Mouse (Mus musculus) large intestine, adult 2 months (tissue): Measurements from ENCODE around the gene Klhl42. TPM values are rescaled to one million over a fixed set of nuclear protein-coding genes. Genes with fewer than 3 reads are reported as not detected.

Source experiments
- DNase-seq: peaks from one replicate; pipeline ENCODE4 v3.0.0-alpha.2; 2012; ENCODE audit warnings: low read depth, low spot score
- WGBS: fragments of 180-500 bp; shearing (Covaris S2); methylation state at CpG from one replicate; pipeline ENCODE4 v1.1.7; 2018; 5-methylcytosine and 5-hydroxymethylcytosine counted together
- polyA plus RNA-seq: library from polyadenylated mRNA; depleted of rRNA; stranded (reverse); fragments of >200 nt; gene quantifications from 2 replicates; pipeline ENCODE4 v1.2.3, GENCODE M21; 2012; rRNA removed

Klhl42 gene
- polyA plus RNA-seq, 1 experiment, result 4.6 TPM

DNA sequence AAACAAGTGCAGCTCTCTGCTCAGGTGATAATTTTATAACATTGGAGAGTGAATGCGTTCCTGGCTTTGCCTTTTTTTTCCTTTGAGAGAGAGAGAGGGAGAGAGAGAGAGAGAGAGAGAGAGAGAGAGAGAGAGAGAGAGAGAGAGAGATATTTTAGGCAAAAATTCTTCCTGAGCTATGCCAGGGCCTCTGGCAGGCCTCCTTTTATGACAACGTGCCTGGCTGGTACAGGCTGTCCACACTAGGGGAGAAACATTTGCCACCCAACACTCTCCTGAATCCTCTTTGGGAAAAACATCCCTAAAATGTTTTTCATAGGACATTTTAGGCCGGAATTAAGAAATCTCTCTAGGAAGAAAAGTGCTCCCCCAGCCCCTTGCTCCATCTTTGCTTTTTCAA, 47.1 kb downstream of the Klhl42 start:
- DNase-seq, result no peak
- WGBS, result 72% methylated on average over 3 of the region's 3 CpGs

DNA sequence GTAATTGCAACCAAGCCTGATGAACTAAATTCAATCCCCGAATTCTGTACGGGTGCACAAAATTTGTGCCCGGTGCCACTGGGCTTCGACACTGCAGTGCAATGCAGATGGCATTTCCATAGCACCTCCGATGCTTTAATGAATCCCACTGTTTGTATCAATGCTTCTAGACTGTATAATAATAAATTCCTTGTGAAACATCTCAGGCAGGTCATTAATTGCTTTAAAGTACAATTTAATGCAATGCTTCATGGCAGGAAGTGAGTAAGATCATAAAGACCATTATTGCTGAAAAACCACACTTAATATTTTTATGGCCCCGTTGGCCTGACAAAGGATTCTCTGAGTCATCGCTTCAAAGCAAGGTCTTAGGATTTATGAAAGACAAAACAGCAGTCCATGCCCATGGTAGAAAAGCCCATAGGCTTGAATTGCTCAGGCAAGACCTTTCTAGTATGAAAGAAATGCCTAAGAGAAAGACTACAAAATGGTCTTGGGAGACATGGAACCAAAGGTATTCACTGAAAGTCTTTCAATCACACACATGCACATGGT, 49.5 kb downstream of the Klhl42 start:
- no peak for DNase-seq
- 63% methylated on average over 7 of the region's 7 CpGs for WGBS

DNA sequence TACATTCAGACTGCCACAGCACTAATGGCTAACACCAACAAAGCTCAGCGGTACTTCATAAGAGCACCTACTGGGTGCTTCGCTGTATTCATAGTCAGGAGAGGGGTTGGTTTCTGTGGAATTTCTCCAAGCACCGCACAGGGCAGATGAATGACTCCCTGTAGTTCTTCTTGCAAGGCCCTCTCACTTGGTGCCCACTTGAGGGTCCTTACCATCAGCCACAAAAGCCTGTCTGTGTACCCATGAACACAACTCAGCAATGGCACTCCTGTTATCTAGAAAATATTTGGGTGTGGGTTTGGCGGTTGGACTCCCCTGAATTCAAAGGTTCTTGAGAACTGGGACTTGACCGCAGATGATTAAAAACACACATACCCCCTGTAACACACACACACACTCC, 53.5 kb downstream of the Klhl42 start:
- DNase-seq, result no peak
- WGBS, result 94% methylated on average over 5 of the region's 5 CpGs

DNA sequence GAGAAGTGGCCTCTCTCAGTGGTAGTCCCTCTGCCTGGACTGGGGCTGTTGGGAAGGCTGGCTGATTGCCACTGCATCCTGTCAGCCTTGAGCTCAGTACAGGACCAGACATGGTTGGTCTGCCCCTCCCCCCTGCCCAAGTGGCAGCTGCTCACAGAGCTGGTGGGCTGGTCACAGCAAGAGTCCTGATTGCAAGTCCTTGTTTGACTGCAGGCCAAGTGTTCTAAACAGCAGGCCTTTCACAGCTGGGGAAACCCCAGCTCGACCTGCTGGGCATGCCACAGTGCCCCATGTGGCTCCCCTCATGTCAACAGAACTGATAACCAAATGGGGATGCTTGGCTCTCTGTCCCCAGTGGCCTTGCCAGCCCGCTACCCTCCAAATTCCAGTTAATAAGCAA, 54.1 kb downstream of the Klhl42 start:
- 16% methylated on average over 2 of the region's 2 CpGs for WGBS
- no peak for DNase-seq

DNA sequence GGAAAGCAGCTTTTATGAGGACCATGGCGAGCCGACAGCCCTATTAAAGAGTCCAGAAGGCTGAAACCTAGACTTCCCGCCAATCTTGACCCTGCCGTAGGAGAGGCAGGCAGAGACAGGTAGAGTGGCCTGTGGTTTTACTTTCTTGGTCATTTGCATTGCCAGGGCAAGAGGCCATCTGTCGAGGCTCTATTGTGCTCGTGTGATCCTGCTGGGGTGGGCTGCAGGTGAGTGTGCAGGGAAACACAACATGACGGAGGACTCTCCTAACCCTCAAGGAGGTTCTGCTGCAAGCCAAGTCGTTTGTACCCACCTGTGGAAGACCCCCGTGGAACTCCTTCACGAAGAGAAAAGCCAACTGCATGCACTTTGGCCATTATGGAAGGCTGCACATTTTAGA, 54.6 kb downstream of the Klhl42 start:
- DNase-seq, result no peak
- 54% methylated on average over 10 of the region's 10 CpGs for WGBS

DNA sequence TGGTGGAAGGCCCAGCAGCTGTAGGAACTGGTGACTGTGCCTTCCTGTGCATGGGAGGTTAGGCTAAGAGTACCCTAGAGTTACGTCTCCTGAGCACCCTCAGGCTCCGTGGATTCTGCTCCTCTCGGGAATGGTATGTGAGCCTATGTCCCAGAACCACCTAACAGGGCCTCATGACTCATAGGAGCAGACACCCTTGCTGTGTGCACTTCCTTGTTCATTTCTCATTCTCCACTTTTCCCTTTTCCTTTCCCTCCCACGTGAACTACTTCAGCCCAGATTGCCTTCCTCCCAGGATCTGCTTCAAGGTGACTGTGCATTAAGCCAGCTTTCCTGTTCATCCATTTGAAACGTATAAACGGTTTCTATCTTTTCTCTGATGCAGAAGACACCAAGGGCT, 59.9 kb downstream of the Klhl42 start:
- 58% methylated on average over 6 of the region's 6 CpGs for WGBS
- no peak for DNase-seq

DNA sequence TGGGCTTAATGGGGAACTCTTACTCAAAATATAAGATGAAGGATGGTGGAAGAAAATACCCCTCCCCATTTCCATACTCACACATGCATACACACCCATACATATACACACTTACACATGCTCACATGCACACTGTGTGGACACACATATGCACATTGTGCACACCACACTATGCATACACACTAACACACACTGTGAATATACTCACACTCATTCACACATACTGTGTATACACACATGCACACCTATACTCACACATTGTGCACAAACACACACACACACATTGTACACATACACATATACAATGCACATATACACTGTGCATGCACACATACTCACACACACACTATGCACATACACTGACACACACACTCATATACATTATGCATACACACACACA, 60.7 kb downstream of the Klhl42 start:
- no peak for DNase-seq

DNA sequence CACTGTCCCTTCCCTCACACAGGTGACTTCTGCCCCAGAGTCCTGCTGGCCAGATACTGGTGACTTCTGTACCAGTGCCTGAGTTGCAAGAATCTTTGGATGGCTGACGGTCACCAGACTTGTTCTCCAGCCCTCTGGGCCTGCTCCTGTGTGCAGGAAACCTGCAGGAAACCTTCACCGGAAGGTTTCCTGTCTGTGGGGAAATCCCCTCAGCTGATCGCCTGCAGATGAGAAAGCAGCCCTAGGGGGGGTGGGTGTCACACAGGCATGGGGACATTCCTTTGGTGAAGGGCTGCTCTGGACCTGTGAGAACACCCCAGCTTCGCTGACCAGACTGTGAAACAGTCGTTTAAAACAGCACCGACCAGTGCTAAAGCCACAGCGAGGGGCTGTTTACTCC, 63.9 kb downstream of the Klhl42 start:
- WGBS, result 60% methylated on average over 7 of the region's 7 CpGs
- no peak for DNase-seq

DNA sequence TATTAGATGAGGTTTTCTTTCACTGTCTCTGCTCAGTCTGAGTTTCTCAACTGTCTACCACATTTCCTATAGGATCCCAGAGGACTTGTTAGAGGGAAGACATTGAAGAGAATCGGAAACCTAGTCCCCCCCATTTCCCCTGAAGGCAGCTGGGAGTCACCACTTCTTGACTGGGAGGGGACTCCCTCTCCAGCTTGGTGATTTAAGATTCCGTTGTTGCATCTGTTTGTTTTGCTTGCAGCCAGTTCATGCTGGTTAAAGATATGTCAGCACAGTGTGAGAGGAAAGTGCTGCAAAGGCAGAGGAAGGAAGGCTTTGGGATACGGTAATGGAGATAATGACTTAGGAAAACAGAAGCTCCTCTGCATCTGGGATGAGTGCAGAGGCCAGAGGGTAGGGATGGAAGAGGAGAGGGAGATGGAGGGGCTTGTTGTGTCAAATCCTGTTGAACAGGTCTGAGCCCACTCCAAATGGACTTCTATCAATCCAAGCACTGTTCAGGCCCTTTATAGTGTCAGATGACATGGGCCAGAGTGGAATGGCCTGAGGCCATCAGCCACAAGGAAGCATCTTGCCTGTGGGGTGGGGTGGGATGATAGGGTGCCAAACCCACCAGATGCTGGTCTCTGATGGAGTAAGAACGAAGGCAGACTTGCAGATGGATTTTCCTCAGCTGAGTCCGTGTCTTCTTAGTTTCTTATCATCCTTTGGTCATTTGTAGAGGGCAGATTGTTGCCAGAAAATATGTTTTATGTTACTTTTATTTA, 70.8 kb downstream of the Klhl42 start:
- 38% methylated on average over 5 of the region's 5 CpGs for WGBS

More for the DNA sequence above, 70.8 kb downstream of the Klhl42 start:
- no peak for DNase-seq

Other genes with a start within 250 kb of the Klhl42 start
- gene Smco2, start 241.3 kb upstream of the Klhl42 start, polyA plus RNA-seq, result not detected in 2 replicates
- gene Ppfibp1, start 202.9 kb upstream of the Klhl42 start, polyA plus RNA-seq, result 5.0 and 7.8 TPM in 2 replicates
- gene 1700034J05Rik, start 137.0 kb upstream of the Klhl42 start, polyA plus RNA-seq, result not detected in 2 replicates
- gene Rep15, start 58.8 kb upstream of the Klhl42 start, polyA plus RNA-seq, result 12.6 and 14.3 TPM in 2 replicates
- 9.6 and 10.4 TPM in 2 replicates for gene Mrps35, start 48.6 kb upstream of the Klhl42 start, polyA plus RNA-seq
- 0.07 and 0.16 TPM in 2 replicates for gene Mansc4, start 4.3 kb upstream of the Klhl42 start, polyA plus RNA-seq
- 0.99 and 1.0 TPM in 2 replicates for gene Pthlh, start 172.8 kb downstream of the Klhl42 start, polyA plus RNA-seq